Mouse (Mus musculus) layer of hippocampus, postnatal 36 days (tissue): Measurements from ENCODE around the gene Rho. TPM values are rescaled to one million over a fixed set of nuclear protein-coding genes. Genes with fewer than 3 reads are reported as not detected.
A peak's percentile ranks its signal among the peaks of the same experiment; 100 is the strongest.

Experiments
- DNase-seq, 2 experiments: peaks; one replicate each; pipeline ENCODE4 v3.0.0; 2022
- total RNA-seq, 2 experiments: library from RNA; stranded (reverse); gene quantifications; 2 replicates each; pipeline ENCODE4 v1.2.3; 2021

Gene Rho
- total RNA-seq, 2 experiments from 2014 or later = 0.52 to 0.83 TPM

- no peak for DNase-seq
Measured at GRCm38 (mm10) chr6:115956922-115957601, 25.5 kb downstream of the Rho start.

- DNase-seq = no peak
Measured at GRCm38 (mm10) chr6:115957681-115958080, 26.1 kb downstream of the Rho start.

- no peak for DNase-seq
Measured at GRCm38 (mm10) chr6:115958445-115958844, 26.9 kb downstream of the Rho start.

- DNase-seq = no peak
Measured at GRCm38 (mm10) chr6:115959151-115959691, 27.7 kb downstream of the Rho start.

- no peak for DNase-seq
Measured at GRCm38 (mm10) chr6:115960322-115960721, 28.8 kb downstream of the Rho start.

GRCm38 (mm10) chr6:115961743-115962142 lies 30.2 kb downstream of the Rho start:
- DNase-seq = no peak

GRCm38 (mm10) chr6:115962439-115963085 lies 31.0 kb downstream of the Rho start:
- no peak for DNase-seq

- DNase-seq = no peak
Measured at GRCm38 (mm10) chr6:115963656-115964055, 32.1 kb downstream of the Rho start.

GRCm38 (mm10) chr6:115966227-115966966 lies 34.8 kb downstream of the Rho start:
- no peak for DNase-seq

GRCm38 (mm10) chr6:115967291-115967880 lies 35.8 kb downstream of the Rho start:
- no peak for DNase-seq

- no peak for DNase-seq
Measured at GRCm38 (mm10) chr6:115968086-115968485, 36.5 kb downstream of the Rho start.

- DNase-seq = no peak
Measured at GRCm38 (mm10) chr6:115968700-115969099, 37.2 kb downstream of the Rho start.

GRCm38 (mm10) chr6:115969103-115969502 lies 37.6 kb downstream of the Rho start:
- no peak for DNase-seq

GRCm38 (mm10) chr6:115969952-115970351 lies 38.4 kb downstream of the Rho start:
- no peak for DNase-seq

- DNase-seq = no peak
Measured at GRCm38 (mm10) chr6:115971273-115972060, 39.9 kb downstream of the Rho start.

GRCm38 (mm10) chr6:115972083-115972764 lies 40.7 kb downstream of the Rho start:
- DNase-seq = no peak

GRCm38 (mm10) chr6:115973139-115973875 lies 41.8 kb downstream of the Rho start:
- no peak for DNase-seq

- DNase-seq = peak in 1 of 2 experiments; percentile 59
Measured at GRCm38 (mm10) chr6:115973881-115974662, 42.5 kb downstream of the Rho start.

- DNase-seq = no peak
Measured at GRCm38 (mm10) chr6:115975606-115976005, 44.1 kb downstream of the Rho start.

- DNase-seq = no peak
Measured at GRCm38 (mm10) chr6:115977810-115978209, 46.3 kb downstream of the Rho start.
